Mouse (Mus musculus) T-helper 1 cell (primary cell): ENCODE measurements around the gene Dact2.

ENCODE experiments used
- in situ Hi-C: fragments of 300-600 bp; cut with MboI, MseI; formaldehyde crosslinking; loops from one replicate; pipeline ENCODE4 v1.15.1; 2025; ENCODE audit warnings: high pct_unique_total_duplicates

Gene Dact2

GRCm38 (mm10) chr17:14177018-14177417 lies 27.1 kb downstream of the Dact2 start:
- in situ Hi-C loops = no loop called here

GRCm38 (mm10) chr17:14175704-14176103 lies 28.4 kb downstream of the Dact2 start:
- in situ Hi-C loops = no loop called here

DNA sequence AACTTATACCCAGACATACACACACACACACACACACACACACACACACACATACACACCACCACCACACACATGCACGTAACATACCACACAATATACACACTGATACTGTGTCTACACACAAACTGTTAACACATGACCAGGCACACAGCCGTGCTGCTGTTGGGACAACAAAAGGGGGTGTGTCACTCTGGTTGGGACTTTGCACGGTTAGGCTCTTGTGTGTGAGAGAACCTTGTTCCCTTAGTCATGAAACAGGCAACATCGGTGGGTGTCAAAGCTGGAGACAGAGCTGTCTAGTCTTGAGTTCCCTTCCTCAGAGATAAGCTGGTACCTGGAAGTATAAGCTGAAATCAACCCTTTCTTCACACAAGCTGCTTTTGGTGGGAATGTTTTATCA lies 29.1 kb downstream of the Dact2 start:
- in situ Hi-C loops = no loop called here

DNA sequence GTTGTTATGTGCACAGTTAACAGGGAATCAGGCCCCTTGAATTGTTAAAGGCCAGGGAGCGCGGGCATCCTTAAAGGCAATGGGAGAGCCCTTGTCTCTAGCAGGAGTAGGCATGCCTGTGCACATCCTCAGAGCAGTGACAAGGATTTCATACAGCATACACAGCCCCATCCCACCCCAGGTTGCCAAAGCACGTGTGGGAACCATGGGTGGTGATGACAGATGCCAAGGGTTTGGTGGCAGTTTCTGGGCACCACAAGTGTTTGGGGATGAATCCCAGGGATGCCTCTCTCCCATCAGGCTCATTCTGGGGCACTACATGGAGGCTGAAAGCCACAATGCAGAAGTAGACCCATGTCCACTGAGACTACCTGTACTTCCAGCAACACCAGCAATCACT lies 29.7 kb downstream of the Dact2 start:
- in situ Hi-C loops = no loop called here

DNA sequence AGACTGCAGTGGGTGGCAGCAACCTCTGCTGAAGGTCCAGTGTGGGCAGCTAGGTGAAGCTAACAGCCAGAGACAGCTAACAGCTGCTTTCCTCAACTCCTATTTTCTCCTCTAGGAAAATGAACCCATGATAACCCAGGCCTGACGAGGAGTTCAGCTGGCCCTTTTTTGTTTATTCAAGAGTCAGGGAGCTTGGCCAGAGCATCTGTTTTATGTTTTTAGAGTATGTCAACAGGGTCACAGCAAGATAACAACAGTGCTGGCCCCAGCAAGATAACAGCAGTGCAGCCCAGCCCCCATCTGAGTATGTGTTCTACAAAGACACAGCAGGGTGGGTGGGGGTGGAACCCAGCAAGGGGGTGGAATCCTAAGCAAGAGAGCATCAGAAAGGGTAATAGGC lies 30.6 kb downstream of the Dact2 start:
- in situ Hi-C loops = no loop called here

DNA sequence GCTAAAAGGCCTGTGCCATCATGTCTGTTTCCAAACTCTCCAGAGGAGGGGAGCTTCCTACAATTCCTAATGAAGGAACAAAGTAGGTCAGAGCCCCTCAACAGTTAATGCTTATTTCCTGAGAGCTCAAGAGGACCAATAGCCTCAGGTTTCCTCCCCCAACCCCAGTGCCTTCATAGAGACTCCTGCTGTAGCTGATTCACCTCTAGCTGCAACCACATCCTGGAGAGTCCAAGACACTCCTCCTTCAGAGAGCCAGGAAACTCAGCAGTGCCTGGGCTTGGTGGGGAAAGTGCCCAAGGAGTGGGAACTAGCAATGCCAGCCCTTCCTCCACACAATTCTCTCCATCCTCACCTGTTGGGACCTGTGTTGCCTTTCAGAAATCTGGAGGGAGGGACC lies 31.4 kb downstream of the Dact2 start:
- in situ Hi-C loops = no loop called here

GRCm38 (mm10) chr17:14172184-14172583 lies 31.9 kb downstream of the Dact2 start:
- in situ Hi-C loops = no loop called here

- in situ Hi-C loops = no loop called here
Observed at GRCm38 (mm10) chr17:14170961-14171479, 33.1 kb downstream of the Dact2 start.

DNA sequence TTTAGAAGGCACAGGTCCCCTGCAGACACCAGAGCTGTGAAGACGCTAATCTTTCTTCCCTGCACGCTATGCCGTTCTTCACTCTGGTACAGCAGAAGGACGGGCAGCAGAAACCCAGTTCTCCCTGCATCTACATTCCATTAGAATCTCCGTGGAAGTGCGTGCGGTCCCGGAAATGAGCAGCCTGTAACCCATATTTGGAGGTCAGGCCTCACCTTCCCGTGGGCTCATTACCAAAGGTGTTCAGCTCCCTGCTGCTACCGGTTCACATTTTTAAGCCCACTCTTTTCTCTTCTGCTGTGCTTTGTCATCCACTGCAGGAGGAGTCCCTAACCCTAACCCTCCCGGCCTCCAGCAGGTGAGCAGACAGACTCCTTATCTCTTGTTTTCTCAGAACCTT lies 34.7 kb downstream of the Dact2 start:
- in situ Hi-C loops = no loop called here

GRCm38 (mm10) chr17:14167594-14167993 lies 36.5 kb downstream of the Dact2 start:
- in situ Hi-C loops = no loop called here

GRCm38 (mm10) chr17:14166746-14167432 lies 37.2 kb downstream of the Dact2 start:
- in situ Hi-C loops = no loop called here

DNA sequence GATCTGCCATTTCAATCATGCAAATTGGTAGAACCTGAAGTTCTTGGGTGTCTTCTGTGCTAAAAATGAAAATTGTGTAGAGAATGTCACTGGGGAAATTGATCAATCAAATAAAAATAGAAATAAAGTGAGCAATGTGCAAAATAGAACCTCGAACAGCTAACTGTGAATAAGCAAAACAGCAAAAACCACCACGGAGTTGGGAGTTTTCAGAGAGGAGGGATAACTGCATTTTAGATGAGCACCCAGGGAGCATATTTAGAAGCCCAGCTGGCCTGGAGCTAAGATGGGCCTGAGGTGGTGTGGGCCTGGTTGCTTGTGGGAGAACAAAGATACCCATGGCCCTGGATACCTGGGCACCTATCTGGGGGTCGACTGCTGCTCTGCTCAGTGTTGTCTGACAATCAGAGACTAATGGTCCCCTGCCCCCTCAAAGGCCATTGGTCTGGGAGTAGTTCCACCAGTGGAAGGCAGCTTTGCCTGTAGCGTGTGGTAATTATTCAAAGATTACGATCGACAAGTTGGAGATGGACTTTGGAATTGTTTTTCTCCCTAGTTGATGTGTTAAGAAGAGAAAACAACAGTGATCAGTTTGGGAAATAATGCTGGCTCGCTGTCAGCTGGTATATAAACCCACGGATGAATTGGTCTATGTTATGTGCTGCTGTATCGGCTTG lies 38.0 kb downstream of the Dact2 start:
- in situ Hi-C loops = no loop called here

DNA sequence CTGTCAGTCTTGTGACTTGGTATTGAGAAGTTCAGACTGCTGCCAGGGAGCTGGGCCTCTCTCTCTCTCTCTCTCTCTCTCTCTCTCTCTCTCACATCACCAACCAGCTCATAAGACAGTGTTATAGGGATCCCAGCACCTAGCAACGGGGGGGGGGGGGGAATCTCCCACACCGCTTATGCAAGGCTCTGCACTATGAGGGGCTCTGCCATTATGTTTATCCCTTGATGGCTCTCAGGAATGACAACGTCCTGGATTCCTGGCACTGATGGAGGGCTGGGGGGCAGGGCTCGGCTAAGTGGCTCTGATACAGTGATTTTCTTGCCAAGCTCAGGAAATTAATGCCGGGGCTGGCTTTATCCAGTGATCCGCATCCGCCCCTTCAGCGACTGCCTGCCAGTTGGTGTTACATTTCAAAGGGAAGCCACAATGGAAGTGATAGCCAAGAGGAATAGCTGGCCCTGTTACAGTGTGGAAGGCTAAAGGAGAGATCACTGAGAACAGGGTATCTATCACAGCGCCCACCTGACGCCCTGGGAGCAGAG lies 38.7 kb downstream of the Dact2 start:
- in situ Hi-C loops = no loop called here

- in situ Hi-C loops = no loop called here
Observed at GRCm38 (mm10) chr17:14160846-14161245, 43.3 kb downstream of the Dact2 start.

GRCm38 (mm10) chr17:14157779-14158195 lies 46.3 kb downstream of the Dact2 start:
- in situ Hi-C loops = no loop called here
